Mouse (Mus musculus): ENCODE data around the gene Rpl23a.
"Not testable (repeated sequence)": the region's sequence is repeated elsewhere in the genome, so short reads cannot be mapped to it uniquely, and the experiment has no call there.

The Rpl23a gene

DNA sequence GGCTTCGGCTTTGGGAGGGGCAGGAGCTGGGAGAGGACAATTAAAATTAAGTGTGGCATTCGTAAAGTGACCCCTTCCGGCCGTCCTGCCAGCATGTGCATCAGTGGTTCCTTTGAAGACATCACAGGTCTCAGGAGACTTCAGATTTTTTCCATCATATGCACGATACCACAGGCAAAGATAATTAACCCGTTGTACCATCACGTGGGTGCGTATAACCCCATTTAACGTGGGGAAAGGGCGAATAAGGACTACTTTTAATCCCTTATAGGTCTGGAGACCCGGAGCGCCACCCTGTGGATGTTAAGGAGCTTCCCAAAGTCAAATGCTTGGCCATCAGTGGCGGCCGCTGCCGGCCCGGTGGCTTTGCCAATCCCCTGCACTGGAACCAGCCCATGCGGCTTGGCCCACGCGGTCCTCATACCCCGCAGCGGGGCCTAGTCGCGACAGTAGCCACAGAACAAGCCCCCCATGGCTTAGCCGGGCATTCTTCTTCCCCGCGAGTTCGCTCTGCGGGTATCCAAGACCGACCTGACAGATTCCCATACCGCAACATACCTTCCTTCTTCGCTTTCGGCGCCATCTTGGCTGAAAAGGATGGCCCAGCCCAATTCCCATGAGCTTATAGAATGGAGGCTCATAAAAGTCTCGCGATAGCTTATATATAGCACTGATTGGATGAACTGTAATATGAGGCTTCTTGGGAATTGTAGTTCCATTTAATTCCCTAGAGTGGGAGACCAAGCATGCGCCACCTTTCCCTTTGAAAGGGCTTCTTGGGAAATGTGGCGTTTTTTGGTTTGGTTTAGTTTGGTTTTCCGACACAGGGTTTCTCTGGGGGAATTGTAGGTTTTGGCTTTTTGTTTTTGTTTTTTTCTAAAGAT, at the start of gene Rpl23a:
Gene Rpl23a (minus strand): TSS at position 624 of the 884 bp plus-strand sequence.
- DNase-seq: peak; percentile 93

DNA sequence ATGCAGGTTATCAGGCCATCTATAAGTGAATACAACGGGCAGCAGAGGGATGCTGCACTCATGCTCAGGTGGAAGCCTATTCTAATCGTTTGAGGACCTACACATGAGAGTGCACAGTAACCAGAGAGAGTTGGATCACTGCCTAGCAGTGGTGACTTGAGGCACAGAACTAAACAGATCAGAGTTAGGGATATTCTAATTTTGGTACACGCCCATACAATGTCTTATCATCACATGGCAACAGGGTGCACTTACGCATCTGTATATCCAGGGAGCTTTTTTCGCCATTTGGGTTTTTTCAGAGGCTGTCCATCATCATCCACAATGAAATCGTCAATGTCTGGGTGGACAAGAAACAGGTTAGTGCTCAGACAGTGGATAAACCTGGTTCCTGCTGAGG, 48.1 kb upstream of the Rpl23a start:
- no peak for DNase-seq

DNA sequence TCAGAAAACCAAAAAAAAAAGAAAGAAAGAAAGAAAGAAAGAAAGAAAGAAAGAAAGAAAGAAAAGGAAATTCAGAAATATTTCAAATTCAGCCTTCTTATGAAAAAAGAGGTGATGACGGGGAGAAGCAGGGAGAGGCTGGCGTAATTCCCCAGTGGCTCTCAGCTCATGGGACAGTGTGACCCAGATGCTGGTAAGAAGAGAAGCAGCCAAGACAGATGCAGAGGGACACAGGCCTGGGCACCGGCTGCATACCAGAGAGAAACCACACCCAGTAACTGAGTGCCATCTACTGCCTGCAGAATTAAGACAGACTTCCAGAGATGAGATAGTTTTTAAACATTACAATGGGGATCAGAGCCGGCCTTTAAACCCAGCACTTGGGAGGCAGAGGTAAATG, 40.2 kb upstream of the Rpl23a start:
- DNase-seq: no peak

DNA sequence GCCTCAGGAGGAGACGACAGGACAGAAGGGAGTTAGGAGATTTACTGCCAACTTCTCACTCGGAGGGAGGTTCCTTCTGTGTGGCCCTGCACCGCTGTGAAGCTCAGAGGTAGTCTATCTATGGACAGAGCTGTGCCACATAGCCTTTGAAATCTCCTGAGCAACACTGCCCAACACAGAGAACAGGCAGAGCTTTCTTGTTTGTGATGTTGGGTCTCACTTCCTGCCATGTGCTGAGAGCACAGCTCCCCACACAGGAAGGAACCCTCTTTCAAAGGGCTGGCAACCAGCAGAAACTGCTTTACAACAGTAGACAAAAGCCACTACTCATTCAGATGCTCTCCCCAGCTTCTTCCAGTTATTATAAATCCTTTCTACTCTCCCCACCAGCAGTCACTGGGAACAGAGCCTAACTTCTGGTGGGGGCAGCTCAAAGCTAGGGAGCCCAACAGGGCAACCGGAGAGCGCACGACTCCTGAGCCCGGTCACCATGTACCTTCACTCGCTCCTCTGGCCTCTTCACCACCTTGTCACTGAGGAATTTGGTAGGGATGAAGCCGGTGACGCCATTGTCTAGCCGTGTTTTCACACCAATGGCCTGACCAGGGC, 32.4 kb upstream of the Rpl23a start:
- DNase-seq: peak; percentile 60

DNA sequence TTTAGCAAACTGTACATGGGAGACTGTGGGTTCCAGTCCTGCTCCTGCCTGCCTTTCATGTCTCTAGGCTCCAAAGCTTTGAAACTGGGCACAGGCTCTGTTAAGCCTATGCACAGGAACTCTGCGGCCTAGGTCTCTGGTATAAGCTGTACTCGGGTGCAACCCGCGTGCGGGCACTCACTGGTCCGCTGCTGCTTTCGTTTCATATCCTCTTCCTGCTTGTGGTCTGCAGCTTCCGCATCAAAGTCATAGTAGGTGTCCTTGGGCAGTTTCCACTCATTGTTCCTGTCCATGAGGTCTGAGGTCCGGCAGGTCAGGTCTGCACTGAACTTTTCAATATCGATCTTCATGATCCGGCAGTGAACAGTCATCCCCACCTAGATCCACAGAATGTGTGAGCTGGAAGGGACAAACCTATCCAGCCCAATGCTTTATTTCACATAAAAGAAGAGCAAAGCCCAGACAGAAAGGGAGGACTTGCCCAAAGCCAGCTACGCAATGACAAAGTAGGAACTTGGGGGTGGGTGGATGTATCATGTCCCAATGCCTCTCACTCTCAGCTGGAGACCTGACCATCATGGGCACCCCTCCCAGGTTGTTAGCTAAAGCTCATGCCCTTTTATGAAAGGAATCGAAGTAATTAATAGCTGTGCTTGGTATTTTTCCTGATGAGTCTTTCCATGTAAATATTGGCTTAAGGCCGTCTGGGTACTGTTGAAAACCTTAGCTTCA, 29.9 kb upstream of the Rpl23a start:
- DNase-seq: no peak

DNA sequence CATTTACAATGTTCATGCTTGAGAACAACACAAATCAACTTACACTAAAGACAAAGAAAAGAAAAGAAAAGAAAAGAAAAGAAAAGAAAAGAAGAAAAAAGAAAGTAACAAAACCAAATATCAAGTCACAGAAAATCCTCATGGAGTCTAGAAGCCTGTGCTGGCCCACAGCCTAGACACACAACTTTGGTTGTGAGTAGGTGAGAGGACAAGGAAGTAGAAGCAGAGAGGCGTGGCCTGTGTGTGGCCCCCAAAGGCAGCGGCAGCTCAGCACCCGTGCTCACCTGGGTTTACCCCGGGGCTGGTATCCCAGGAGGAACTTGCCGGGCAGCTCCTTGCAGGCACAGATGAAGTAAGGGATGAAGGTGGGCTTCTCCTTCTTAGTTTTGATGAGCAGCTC, 28.1 kb upstream of the Rpl23a start:
- DNase-seq: no peak

DNA sequence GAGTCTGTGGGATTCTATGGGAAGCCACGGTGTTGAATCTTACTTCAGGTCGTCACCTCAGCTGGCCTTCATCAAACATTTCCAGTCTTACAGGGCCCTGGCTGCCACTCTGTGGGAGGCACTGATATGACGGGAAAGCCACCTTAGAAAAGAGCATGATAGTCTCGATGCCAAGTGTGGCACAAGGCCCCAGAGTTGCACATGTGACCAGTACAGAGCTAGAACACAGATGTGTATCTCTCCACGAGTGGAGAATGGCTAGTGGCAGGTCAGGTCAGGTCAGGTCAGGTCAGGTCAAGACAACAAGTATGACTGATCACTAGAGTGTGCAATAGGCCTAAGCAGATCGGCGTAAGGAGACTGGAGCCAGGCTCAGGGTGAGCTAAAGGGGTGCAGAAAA, 27.2 kb upstream of the Rpl23a start:
- no peak for DNase-seq

DNA sequence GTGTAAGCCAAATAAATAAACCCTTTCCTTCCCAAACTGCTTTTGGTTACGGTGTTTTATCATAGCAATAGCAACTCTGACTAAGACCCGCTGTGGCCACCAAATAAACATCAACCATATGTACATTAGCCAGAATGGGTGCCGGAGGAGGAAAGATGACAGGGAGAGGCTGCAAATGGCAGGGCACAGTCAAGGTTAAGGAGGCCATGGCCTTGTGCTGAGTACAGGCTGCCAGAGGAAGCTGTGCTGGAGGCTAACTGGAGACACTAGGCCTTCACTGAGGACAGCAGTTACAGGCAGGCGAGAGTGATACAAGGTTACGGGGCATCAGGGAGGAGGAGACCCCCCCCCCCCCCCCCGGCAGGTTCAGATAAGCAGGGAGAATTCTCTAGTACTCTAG, 26.5 kb upstream of the Rpl23a start:
- DNase-seq: no peak

DNA sequence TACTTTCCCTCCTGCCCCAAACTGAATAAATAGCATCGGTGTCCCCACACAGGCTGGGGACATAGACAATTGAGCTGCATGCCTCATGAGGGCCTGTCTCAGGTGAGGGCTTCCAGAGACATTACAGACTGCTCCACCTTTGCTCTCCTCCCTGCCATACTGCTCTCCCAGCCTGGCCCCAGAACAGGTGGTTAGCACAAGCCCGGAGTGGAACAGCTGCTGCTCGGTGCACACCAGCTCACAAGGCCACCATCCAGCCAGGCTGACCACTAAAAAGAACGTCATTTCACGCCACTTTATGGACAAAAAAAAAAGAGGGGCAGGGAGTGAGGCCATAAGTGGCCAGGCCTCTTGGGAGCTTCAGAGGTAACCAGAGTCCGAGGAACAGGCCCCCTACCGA, 23.8 kb upstream of the Rpl23a start:
- DNase-seq: no peak

DNA sequence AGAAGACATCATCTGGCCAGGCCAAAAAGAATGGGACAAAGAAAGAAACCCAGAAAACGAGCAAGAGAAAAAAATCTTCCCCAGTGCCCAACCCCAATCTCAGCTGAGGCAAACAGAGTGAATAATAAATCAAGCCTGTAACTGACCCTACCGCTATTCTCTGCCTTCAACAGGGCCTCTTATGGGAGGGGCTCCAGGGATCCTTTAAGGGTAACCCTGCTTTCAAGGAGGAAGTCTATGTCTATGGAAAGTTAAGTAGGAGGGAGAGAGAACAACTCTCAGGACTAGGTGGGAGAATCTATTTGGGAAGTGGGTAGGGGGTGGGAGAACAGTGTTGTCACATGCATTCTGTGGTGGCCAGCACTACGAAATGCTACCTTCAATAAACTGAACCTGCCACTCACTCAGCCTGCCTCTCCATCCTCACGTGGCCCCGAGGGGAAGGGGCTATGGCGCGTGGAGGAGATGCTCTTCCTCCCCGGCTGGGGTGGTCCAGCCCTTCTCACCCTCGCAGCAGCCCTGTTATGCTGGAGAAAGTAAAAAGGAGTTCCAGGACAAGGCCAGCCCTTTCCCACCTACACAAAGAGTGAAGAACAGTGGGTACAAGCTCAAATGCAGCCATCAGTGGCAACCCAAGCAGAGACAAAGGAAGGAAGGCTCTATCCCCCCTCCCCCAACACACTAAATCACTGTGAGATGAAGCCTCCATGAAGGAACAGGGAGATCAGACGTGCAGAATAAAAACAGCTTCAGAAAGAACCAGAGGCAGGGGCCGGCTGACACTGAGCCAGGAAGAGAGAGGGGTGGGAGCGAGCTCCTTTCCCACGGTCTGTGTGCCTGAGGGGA, 22.2 kb upstream of the Rpl23a start:
- no peak for DNase-seq

DNA sequence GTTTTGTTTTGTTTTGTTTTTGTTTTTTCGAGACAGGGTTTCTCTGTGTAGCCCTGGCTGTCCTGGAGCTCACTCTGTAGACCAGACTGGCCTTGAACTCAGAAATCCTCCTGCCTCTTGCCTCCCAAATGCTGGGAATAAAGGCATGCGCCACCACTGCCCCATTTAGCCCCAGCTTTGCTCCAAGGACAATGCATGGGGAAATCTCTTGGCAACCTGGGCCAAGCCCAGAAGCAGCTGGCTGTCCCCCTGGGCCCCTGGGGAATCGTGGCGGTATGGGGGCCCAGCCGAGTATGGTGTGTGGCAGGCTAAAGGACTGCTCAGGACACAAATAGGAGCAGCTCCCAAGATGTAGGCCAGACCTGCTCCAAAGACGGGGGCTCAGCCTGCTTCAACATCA, 20.9 kb upstream of the Rpl23a start:
- DNase-seq: no peak

DNA sequence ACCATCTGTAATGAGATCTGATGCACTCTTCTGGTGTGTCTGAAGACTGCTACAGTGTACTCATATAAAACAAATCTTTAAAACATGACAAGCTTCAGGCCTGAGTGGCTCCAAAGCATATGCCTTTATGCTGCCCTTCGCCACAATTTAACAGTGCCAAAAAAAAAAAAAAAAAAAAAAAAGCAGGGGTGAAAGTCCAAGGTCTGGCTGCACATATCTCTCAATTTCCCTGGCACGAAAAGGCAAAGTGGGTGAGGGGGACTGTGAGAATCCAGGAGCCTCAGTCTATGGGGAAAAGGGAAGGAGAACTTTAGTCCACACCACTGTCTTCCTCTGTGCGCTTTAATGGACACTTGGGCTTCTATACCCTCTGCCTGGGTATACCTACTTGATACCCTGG, 19.0 kb upstream of the Rpl23a start:
- no peak for DNase-seq

DNA sequence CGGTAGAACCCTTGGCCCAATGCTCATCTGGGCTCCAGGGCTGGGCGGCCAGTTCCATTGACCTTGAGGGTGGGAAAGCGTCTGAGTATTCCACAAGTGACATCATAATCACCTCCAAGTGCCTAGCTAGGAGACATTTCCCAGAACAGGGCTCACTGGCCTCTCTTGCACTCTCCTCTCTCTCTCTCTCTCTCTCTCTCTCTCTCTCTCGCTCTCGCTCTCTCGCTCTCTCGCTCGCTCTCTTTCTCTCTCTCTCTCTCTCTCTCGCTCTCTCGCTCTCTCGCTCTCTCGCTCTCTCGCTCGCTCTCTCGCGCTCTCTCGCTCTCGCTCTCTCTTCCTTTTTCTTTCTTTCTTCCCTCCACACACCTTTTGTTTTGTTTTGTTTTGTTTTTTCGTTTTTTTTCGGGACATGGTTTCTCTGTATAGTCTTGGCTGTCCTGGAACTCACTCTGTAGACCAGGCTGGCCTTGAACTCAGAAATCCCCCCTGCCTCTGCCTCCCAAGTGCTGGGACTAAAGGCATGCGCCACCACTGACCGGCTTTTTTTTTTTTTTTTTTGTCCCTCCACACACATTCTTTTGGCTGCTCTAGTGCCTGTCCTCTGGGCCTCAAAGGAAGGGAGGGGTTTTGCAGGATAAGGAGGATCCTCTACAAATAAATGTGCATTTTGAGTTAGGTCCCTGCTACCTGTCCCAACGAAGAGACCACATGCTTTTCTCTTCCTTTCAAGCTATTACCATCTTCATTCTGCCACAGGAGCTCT, 11.9 kb upstream of the Rpl23a start:
- DNase-seq: no peak

DNA sequence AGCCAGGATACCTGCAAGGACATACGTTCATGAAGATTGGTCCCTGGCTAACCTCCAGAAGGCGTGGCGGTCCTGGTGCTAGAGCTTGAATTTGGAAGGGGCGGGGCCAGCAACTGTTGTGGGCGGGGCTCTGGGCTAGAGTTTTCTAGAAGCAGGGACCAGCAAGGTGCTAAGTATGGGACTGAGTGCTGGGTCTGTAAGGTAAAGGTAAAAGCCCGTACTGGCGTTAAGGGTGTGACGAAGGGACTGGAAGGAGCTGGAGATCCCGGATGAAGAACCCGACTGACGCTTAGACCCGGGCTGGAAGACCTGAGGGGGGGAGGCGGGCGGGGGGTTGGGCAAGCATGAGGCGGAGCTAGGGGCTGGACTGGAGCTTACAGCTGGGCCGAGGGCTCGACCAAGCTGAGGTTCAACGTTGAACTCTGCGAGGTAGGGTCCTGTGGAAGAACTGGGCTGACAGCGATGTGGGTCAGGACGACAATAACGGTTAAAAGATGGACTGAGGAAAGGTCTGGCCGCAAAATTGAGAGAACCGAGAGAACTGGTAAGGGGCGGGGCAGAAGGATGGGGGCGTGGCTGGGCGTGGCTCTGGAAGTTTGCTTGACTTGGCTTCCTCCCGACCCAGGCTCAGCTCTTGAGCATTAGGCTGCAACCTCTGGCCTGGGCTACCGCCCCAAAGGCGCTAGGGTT, 11.2 kb upstream of the Rpl23a start:
- no peak for DNase-seq

DNA sequence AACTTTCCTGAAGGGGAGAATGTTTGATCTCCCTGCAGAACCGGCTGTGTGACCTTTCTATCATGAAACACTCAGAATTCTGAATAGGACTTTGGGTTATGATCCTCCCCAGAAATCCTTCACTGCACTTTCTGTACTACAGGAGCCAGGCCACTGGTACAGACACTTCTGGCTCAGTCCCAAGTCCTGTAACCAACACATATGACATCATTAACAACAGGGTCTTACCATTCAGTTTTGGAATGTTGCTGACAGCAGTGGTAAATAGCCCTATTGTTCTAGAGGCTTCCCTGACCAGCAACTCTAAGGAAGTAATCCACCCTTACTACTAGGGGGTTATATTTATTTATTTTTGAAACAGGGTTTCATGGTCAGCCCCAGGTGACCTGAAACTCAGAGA, 9.7 kb upstream of the Rpl23a start, which contains the start of gene Proca1:
Gene Proca1 (plus strand): TSS at position 280 of the 400 bp plus-strand sequence.
- DNase-seq: no peak

DNA sequence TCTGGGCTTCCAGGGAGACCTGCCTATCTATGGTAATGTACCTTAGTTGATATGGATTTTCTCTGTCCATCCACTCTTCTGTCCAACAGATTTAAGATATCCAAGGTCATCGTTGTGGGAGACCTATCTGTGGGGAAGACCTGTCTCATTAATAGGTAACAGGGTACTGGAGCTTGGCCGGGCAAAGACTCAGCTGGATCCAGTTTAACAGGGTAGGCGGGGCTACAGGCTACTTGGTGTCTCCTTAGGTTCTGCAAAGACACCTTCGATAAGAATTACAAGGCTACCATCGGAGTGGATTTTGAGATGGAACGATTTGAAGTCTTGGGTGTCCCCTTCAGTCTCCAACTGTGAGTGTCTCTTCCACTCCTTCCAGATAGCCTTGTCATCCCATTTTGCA, 6.7 kb upstream of the Rpl23a start:
- no peak for DNase-seq

DNA sequence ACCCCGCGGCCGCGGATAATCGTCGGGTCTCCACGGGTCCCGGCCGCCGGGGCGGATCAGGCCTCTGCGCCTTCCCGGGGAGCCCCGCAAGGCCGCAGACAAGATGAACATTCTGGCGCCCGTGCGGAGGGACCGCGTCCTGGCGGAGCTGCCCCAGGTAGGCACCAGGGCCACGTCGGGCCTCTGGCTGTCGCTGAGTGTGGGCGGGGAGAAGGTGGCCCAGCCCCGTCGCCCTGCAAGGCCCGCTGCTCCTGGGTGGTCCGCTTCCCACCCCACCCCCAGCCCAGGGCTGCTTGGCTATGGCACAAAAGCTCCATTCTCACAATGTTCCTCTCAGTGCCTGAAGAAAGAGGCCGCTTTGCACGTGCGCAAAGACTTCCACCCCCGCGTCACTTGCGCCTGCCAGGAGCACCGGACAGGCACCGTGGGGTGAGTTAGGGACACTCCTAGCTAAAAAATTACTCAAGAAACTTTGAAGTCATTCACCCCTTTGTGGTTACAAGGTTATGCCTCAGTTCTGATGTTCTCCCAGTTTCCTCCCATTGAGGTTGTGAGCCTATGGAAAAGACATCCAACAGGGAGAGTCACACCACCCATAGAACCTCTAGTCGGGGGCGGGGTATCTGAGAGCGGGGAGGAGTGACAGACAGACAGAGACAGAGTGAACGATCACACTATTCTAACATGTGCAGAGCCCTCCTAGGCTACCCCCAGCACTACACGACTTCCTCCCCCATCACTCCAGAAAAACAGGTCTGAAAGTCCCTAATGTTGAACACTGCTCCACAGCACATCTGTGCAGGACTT, 6.1 kb upstream of the Rpl23a start:
- peak; percentile 63 for DNase-seq

DNA sequence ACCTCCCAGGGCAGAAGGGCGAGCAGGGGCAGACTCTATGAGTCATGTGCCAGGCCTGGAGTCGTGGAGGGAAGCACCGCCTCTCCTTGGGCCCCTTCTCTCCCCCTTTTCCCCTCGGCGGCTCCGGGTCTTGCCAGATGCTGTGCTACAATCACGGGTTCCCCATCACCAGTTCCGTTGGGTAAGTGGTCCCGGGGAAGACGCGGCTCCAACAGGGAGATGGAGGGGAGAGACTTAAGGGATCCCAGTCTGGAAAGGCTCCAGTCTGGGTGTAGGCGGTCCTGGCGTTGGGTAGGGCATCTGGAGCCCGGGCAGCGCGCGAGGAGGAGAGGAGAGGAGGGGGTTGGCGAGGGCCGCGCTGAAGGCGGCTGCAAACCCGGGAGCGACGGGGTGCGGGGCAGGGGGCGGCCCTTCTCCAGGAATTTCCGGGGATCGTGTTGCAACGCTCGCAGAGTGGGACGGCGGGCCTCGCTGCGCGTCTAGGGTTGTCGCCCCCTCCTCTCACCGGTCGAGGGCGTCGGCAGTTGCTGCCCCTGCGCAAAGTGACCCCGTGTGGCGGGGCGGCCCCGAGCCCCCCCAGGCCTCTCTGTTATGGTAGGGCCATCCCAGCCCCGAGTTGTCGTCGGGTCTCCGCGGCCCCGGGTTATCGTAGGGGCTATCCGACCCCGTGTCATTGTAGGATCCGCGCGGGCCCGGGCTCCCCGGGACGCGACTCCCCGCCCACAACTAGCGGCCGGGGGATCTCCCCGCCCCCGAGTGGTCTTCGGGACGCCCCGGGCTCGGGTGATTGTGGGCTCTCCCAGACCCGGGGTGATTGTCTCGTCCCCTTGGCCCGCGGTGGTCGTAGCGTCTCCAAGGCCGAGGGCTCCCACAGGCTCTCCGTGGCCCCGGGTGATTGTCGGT, 5.2 kb upstream of the Rpl23a start, which contains the start of gene Rab34:
Gene Rab34 (plus strand): TSS at position 100 of the 903 bp plus-strand sequence.
- peak; percentile 69 for DNase-seq

DNA sequence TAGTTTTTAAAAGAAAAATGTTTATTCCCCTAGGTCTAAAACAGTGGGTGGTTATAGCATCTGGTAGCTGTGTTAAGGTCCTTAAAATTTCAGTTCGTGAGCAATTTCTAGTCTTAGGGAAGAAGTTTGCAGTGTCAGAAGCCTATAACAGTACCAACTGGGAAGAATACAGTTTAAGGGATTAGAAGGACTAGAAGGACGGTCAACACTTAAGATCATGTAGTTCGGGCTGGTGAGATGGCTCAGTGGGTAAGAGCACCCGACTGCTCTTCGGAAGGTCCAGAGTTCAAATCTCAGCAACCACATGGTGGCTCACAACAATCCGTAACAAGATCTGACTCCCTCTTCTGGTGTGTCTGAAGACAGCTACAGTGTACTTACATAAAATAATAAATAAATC, 1.3 kb upstream of the Rpl23a start:
- not testable (repeated sequence) for DNase-seq

Data from layer of hippocampus, adult 9-11 months (tissue).